Mouse (Mus musculus): ENCODE results near the gene Eif2b4. TPM values are rescaled to one million over a fixed set of nuclear protein-coding genes. Genes with fewer than 3 reads are reported as not detected.

Gene Eif2b4
- polyA plus RNA-seq, 1 experiment, result 46.8 TPM

DNA sequence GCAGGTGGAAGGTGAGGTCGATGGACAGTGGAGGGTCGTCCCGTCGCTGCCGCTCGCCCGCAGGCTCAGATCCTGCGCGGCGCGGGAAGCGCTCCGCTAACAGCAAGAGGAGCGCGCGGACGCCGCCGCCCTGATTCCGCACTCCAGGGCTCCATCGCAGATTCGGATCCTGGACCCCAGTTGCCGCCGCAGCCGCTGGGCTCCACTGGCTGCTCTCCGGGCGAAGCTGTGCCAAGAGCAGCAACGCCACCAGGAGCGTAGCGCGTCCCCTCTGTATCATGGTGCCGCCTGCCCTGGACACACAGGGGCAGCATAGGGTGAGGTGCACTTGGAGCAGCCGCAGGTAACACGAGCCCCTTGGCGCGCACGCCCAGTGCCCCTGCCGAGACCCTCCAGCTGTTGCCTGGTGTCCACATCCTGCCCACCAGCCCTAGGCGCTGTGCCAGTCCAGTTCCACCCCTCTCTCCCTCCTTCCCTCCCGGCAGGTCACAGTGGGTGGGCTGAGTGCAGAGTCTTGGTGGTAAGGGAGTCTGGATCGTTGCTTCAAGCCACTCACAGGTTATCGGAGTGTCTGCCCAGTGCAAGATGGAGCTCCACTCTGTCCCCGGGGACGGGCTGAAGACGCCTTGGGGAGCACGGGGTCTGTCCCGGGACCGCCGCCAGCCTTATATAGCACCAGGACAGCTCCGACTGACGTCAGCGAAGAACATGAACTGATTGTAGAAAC is 54.8 kb downstream of the Eif2b4 start, which contains the start of gene Ucn:
Ucn (minus strand) TSS at position 589 of the 727 bp plus-strand sequence.
- no peak within 1 kb of the TSS for H3K4me3 ChIP-seq (ENCODE audit: insufficient read depth, poor library complexity, severe bottlenecking)

DNA sequence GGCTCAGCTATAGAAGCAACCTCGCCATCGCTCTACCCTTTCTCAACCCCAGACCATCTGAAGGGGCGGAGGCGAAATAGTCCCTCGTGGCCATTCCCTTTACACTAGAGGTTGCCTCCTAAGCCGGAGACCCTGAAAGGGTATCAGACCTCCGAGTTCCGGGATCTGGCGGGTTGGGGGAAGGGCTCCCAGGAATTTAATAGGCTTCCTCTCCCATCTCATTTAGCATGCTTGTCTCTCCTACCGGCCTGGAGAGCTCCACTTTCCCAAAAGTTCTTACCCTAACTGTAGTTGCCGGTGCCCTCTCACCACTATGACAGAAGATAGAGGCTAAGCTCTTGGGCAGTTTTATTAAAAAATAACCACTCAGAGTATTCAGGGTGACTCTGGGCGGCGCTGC is 55.6 kb downstream of the Eif2b4 start:
- no peak overlapping the region for H3K4me3 ChIP-seq (ENCODE audit: insufficient read depth, poor library complexity, severe bottlenecking)
- no peaks in the 10 kb centered on the region for H3K79me2 ChIP-seq (ENCODE audit: control insufficient read depth, insufficient read depth)
- H3K36me3 ChIP-seq (ENCODE audit: control insufficient read depth, insufficient read depth), result no peaks in the 10 kb centered on the region
- no peak overlapping the region for H3ac ChIP-seq (ENCODE audit: control insufficient read depth, insufficient read length, low read depth)
- peaks cover 24% of the 10 kb centered on the region for H3K27me3 ChIP-seq (ENCODE audit: control insufficient read depth, insufficient read depth, insufficient read length)
- TF ChIP-seq USF1 (IDR thresholded peaks at IDR 0.05; ENCODE audit: low read depth), result no peak
- TF ChIP-seq CTCF (IDR thresholded peaks at IDR 0.05; ENCODE audit: control insufficient read depth, insufficient read depth, insufficient read length), result no peak
- TF ChIP-seq MYOD1 (IDR thresholded peaks at IDR 0.05; ENCODE audit: control insufficient read depth, insufficient read length, low read depth), result no peak
- TF ChIP-seq CEBPB (IDR thresholded peaks at IDR 0.05; ENCODE audit: low read depth), result no peak
- TF ChIP-seq MAX (IDR thresholded peaks at IDR 0.05), result no peak
- no peak for TF ChIP-seq FOSL1 (IDR thresholded peaks at IDR 0.05; ENCODE audit: insufficient read depth, low read length, poor library complexity, severe bottlenecking)
- TF ChIP-seq MYOG (IDR thresholded peaks at IDR 0.05; ENCODE audit: control insufficient read depth, extremely low read depth, insufficient read length), result no peak
- H3K79me3 ChIP-seq (ENCODE audit: low read depth), result no peaks in the 10 kb centered on the region

More for the DNA sequence above, 54.8 kb downstream of the Eif2b4 start, which contains the start of gene Ucn:
- Histone ChIP-seq H3K79me3 (ENCODE audit: low read depth) (no peaks in the 10 kb centered on the region), H3K79me2 (ENCODE audit: control insufficient read depth, insufficient read depth) (no peaks in the 10 kb centered on the region), H3K36me3 (ENCODE audit: control insufficient read depth, insufficient read depth) (no peaks in the 10 kb centered on the region), H3K27me3 (ENCODE audit: control insufficient read depth, insufficient read depth, insufficient read length) (peaks cover 24% of the 10 kb centered on the region), H3ac (ENCODE audit: control insufficient read depth, insufficient read length, low read depth) (no peak within 1 kb of the TSS)
- TF ChIP-seq USF1 (IDR thresholded peaks at IDR 0.05; ENCODE audit: low read depth) (no peak), CEBPB (IDR thresholded peaks at IDR 0.05; ENCODE audit: low read depth) (no peak)

Other genes starting within 250 kb of the Eif2b4 start
- 8.2 TPM for gene Cgref1, start 247.8 kb downstream of the Eif2b4 start, polyA plus RNA-seq (2012; fragmentation: generic; extraction: Trizol)
- 108 TPM for gene Preb, start 233.1 kb downstream of the Eif2b4 start, polyA plus RNA-seq (2012; fragmentation: generic; extraction: Trizol)
- 0.07 TPM for gene Tcf23, start 224.8 kb downstream of the Eif2b4 start, polyA plus RNA-seq (2012; fragmentation: generic; extraction: Trizol)
- gene Atraid, start 145.1 kb downstream of the Eif2b4 start, polyA plus RNA-seq (2012; fragmentation: generic; extraction: Trizol), result 70.7 TPM
- gene Slc5a6, start 144.5 kb downstream of the Eif2b4 start, polyA plus RNA-seq (2012; fragmentation: generic; extraction: Trizol), result 11.6 TPM
- gene Cad, start 138.7 kb downstream of the Eif2b4 start, polyA plus RNA-seq (2012; fragmentation: generic; extraction: Trizol), result 64.9 TPM
- gene Dnajc5g, start 87.1 kb downstream of the Eif2b4 start, polyA plus RNA-seq (2012; fragmentation: generic; extraction: Trizol), result not detected
- gene Slc30a3, start 85.2 kb downstream of the Eif2b4 start, polyA plus RNA-seq (2012; fragmentation: generic; extraction: Trizol), result 0.71 TPM
- gene Trim54, start 76.7 kb downstream of the Eif2b4 start, polyA plus RNA-seq (2012; fragmentation: generic; extraction: Trizol), result 6.5 TPM
- gene Ucn, start 54.6 kb downstream of the Eif2b4 start, polyA plus RNA-seq (2012; fragmentation: generic; extraction: Trizol), result not detected
- 35.6 TPM for gene Mpv17, start 39.2 kb downstream of the Eif2b4 start, polyA plus RNA-seq (2012; fragmentation: generic; extraction: Trizol)
- 2.9 TPM for gene Gm29609, start 13.5 kb downstream of the Eif2b4 start, polyA plus RNA-seq (2012; fragmentation: generic; extraction: Trizol)
- 36.9 TPM for gene Gtf3c2, start 13.3 kb downstream of the Eif2b4 start, polyA plus RNA-seq (2012; fragmentation: generic; extraction: Trizol)
- gene Snx17, start 203 bp downstream of the Eif2b4 start, polyA plus RNA-seq (2012; fragmentation: generic; extraction: Trizol), result 115 TPM
- gene Zfp513, start 8.9 kb upstream of the Eif2b4 start, polyA plus RNA-seq (2012; fragmentation: generic; extraction: Trizol), result 20.9 TPM
- gene Ppm1g, start 27.3 kb upstream of the Eif2b4 start, polyA plus RNA-seq (2012; fragmentation: generic; extraction: Trizol), result 159 TPM
- 59.1 TPM for gene Nrbp1, start 47.4 kb upstream of the Eif2b4 start, polyA plus RNA-seq (2012; fragmentation: generic; extraction: Trizol)
- gene Gm9970, start 47.8 kb upstream of the Eif2b4 start, polyA plus RNA-seq (2012; fragmentation: generic; extraction: Trizol), result 0.09 TPM
- gene Krtcap3, start 58.3 kb upstream of the Eif2b4 start, polyA plus RNA-seq (2012; fragmentation: generic; extraction: Trizol), result 0.88 TPM
- gene Ift172, start 97.7 kb upstream of the Eif2b4 start, polyA plus RNA-seq (2012; fragmentation: generic; extraction: Trizol), result 10.7 TPM
- 17.7 TPM for gene Fndc4, start 102.7 kb upstream of the Eif2b4 start, polyA plus RNA-seq (2012; fragmentation: generic; extraction: Trizol)
- gene Gckr, start 104.0 kb upstream of the Eif2b4 start, polyA plus RNA-seq (2012; fragmentation: generic; extraction: Trizol), result not detected